Comparison of ENCODE assay signal across 29 mouse cellular contexts in genomic region chr15:22019977-22020376, GRCm38 (mm10).
DNase-seq lines count a peak whose midpoint lies in the region; ATAC-seq lines count a peak whose summit lies in the region.
"Had no signal": no experiment of that assay in that cellular context is flagged by ENCODE, and none has a peak within 500 bp of the region (broad histone marks: within the 10 kb centered on the region; RNA-seq: fewer than 3 reads in every experiment).

No protein-coding gene starts in this region.

- no peaks in the 10 kb centered on the region for H3K27me3 ChIP-seq in midbrain, embryonic 12.5 days
- no peaks in the 10 kb centered on the region for H3K27me3 ChIP-seq in midbrain, embryonic 10.5 days (ENCODE audit: low read depth, poor library complexity, severe bottlenecking)
- H3K27me3 ChIP-seq: embryonic facial prominence, embryonic 15.5 days; forebrain, embryonic 12.5 days; heart, embryonic 12.5 days; hindbrain, embryonic 15.5 days; kidney, embryonic 15.5 days; limb, embryonic 13.5 days; lung, embryonic 15.5 days; neural tube, embryonic 15.5 days; Patski had no signal

- no peak overlapping the region for H3K4me3 ChIP-seq in midbrain, embryonic 12.5 days
- no peak overlapping the region for H3K4me3 ChIP-seq in midbrain, embryonic 10.5 days
- H3K4me3 ChIP-seq: embryonic facial prominence, embryonic 10.5 days; embryonic facial prominence, embryonic 15.5 days; forebrain, embryonic 12.5 days; heart, embryonic 12.5 days; hindbrain, embryonic 15.5 days; kidney, embryonic 15.5 days; layer of hippocampus, adult 2 months; limb, embryonic 13.5 days; lung, embryonic 15.5 days; neural tube, embryonic 15.5 days had no signal

- no peak for DNase-seq in midbrain, embryonic 10.5 days (ENCODE audit: low spot score)
- peak; percentile 58 for DNase-seq in cerebellum, adult 11-12 months
- DNase-seq in cerebellum, adult 9-11 months = peak; percentile 59
- no peak for DNase-seq in layer of hippocampus, adult 9-11 months
- DNase-seq: adrenal gland, postnatal 10 days; gastrocnemius, postnatal 36 days; heart, adult 18-20 months; kidney, adult 18-20 months; kidney, postnatal 36 days; right cerebral cortex, adult 18-20 months; thymus, adult 18-20 months; thymus, postnatal 36 days had no signal

- peak; percentile 38; the same call in 1 of the 2 replicates for ATAC-seq in midbrain, embryonic 12.5 days (ENCODE audit: low FRiP score, low read depth)
- no peak for ATAC-seq in frontal cortex, adult (ENCODE audit: low TSS enrichment)
- no peak for ATAC-seq in monocyte, adult 5-6 weeks (replicated peaks; ENCODE audit: insufficient number of reproducible peaks, low FRiP score, low TSS enrichment, poor library complexity, severe bottlenecking)
- ATAC-seq: Patski had no signal

- H3K9me3 ChIP-seq in midbrain, embryonic 12.5 days = no peaks in the 10 kb centered on the region
- no peaks in the 10 kb centered on the region for H3K9me3 ChIP-seq in midbrain, embryonic 10.5 days (replicated peaks)
- H3K9me3 ChIP-seq: embryonic facial prominence, embryonic 10.5 days; embryonic facial prominence, embryonic 15.5 days; forebrain, embryonic 12.5 days; heart, embryonic 12.5 days; hindbrain, embryonic 15.5 days; kidney, embryonic 15.5 days; limb, embryonic 13.5 days; lung, embryonic 15.5 days; neural tube, embryonic 15.5 days had no signal

- WGBS in midbrain, embryonic 12.5 days = 70% methylated on average over 2 of the region's 2 CpGs
- WGBS in midbrain, embryonic 10.5 days = 84% methylated on average over 2 of the region's 2 CpGs

- H3K4me1 ChIP-seq in midbrain, embryonic 12.5 days = no peaks in the 10 kb centered on the region
- H3K4me1 ChIP-seq in midbrain, embryonic 10.5 days = no peaks in the 10 kb centered on the region
- H3K4me1 ChIP-seq: embryonic facial prominence, embryonic 10.5 days; embryonic facial prominence, embryonic 15.5 days; forebrain, embryonic 12.5 days; heart, embryonic 12.5 days; hindbrain, embryonic 15.5 days; kidney, embryonic 15.5 days; limb, embryonic 13.5 days; lung, embryonic 15.5 days; neural tube, embryonic 15.5 days had no signal

- no peaks in the 10 kb centered on the region for H3K36me3 ChIP-seq in midbrain, embryonic 12.5 days
- H3K36me3 ChIP-seq in midbrain, embryonic 10.5 days = no peaks in the 10 kb centered on the region
- H3K36me3 ChIP-seq: embryonic facial prominence, embryonic 10.5 days; embryonic facial prominence, embryonic 15.5 days; forebrain, embryonic 12.5 days; heart, embryonic 12.5 days; hindbrain, embryonic 15.5 days; kidney, embryonic 15.5 days; limb, embryonic 13.5 days; lung, embryonic 15.5 days; neural tube, embryonic 15.5 days had no signal

- H3K4me2 ChIP-seq in midbrain, embryonic 12.5 days (replicated peaks) = no peak overlapping the region
- H3K4me2 ChIP-seq: embryonic facial prominence, embryonic 15.5 days; forebrain, embryonic 12.5 days; heart, embryonic 12.5 days; hindbrain, embryonic 15.5 days; kidney, embryonic 15.5 days; limb, embryonic 13.5 days; liver, embryonic 11.5 days; lung, embryonic 15.5 days; midbrain, embryonic 11.5 days; neural tube, embryonic 15.5 days had no signal

- no peak overlapping the region for H3K27ac ChIP-seq in midbrain, embryonic 12.5 days (replicated peaks)
- H3K27ac ChIP-seq in midbrain, embryonic 10.5 days (replicated peaks) = no peak overlapping the region
- H3K27ac ChIP-seq: embryonic facial prominence, embryonic 10.5 days; embryonic facial prominence, embryonic 15.5 days; forebrain, embryonic 12.5 days; hindbrain, embryonic 15.5 days; kidney, embryonic 15.5 days; layer of hippocampus, adult 2 months; limb, embryonic 13.5 days; lung, embryonic 15.5 days; neural tube, embryonic 15.5 days; stomach, postnatal 0 days had no signal

- no peak overlapping the region for H3K9ac ChIP-seq in midbrain, embryonic 12.5 days (replicated peaks)
- H3K9ac ChIP-seq: embryonic facial prominence, embryonic 15.5 days; forebrain, embryonic 12.5 days; heart, embryonic 12.5 days; hindbrain, embryonic 15.5 days; kidney, embryonic 15.5 days; limb, embryonic 13.5 days; lung, embryonic 15.5 days; neural tube, embryonic 15.5 days had no signal

Comparison
In these comparisons a context has a peak if more than half of its experiments do, and no peak if none do; other contexts are left out.
1. DNase-seq: peak in cerebellum, adult 11-12 months (single experiment) and cerebellum, adult 9-11 months (single experiment); none in midbrain, embryonic 10.5 days (single experiment) and layer of hippocampus, adult 9-11 months (single experiment).